Mouse (Mus musculus) forebrain, embryonic 11.5 days (tissue): ENCODE data around the gene Papln. TPM values are rescaled to one million over a fixed set of nuclear protein-coding genes. Genes with fewer than 3 reads are reported as not detected.

Source experiments
- ATAC-seq: fragments of 200-750 bp; cut with Nextera tagmentation; replicated peaks from 2 replicates; pipeline ENCODE4 v1.8.0; 2017; ENCODE audit warnings: moderate TSS enrichment; ENCODE audit not compliant: low FRiP score
- DNase-seq: peaks from one replicate; pipeline ENCODE4 v3.0.0-alpha.2; 2017; ENCODE audit warnings: low spot score
- H3K27ac ChIP-seq: fragments of 300-500 bp; sonication (generic); 2 replicates; pipeline ENCODE4 v1.5.1; 2014; ENCODE audit warnings: low read depth, low read length
- H3K27me3 ChIP-seq: fragments of 300-500 bp; sonication (generic); 2 replicates; pipeline ENCODE4 v1.6.1; 2014; ENCODE audit warnings: mild to moderate bottlenecking, low read length, mixed read lengths; ENCODE audit not compliant: control insufficient read depth, insufficient read depth
- H3K36me3 ChIP-seq: fragments of 300-500 bp; sonication (generic); 2 replicates; pipeline ENCODE4 v1.6.1; 2014; ENCODE audit warnings: mild to moderate bottlenecking, low read length, moderate library complexity, mixed read lengths; ENCODE audit not compliant: control insufficient read depth, insufficient read depth
- H3K4me1 ChIP-seq: fragments of 300-500 bp; sonication (generic); replicated peaks from 2 replicates; pipeline ENCODE4 v1.6.1; 2014; ENCODE audit warnings: low read length, mixed read lengths; ENCODE audit not compliant: control insufficient read depth, insufficient read depth
- H3K4me2 ChIP-seq: fragments of 300-500 bp; sonication (generic); 2 replicates; pipeline ENCODE4 v1.6.1; 2014; ENCODE audit warnings: low read depth, mild to moderate bottlenecking, low read length, moderate library complexity, mixed read lengths; ENCODE audit not compliant: severe bottlenecking
- H3K4me3 ChIP-seq: fragments of 300-500 bp; sonication (generic); 2 replicates; pipeline ENCODE4 v1.5.1; 2014; ENCODE audit warnings: low read depth, low read length
- H3K9ac ChIP-seq: fragments of 300-500 bp; sonication (generic); 2 replicates; pipeline ENCODE4 v1.6.1; 2014; ENCODE audit warnings: low read length
- H3K9me3 ChIP-seq: fragments of 300-500 bp; sonication (generic); 2 replicates; pipeline ENCODE4 v1.6.1; 2016; ENCODE audit warnings: low read length, mixed read lengths; ENCODE audit not compliant: control insufficient read depth
- WGBS: fragments of 180-500 bp; shearing (Covaris S2); extraction: QIAGEN DNeasy Blood & Tissue Kit; methylation state at CpG from one replicate; pipeline ENCODE4 v1.1.7; 2014; 5-methylcytosine and 5-hydroxymethylcytosine counted together
- polyA plus RNA-seq: library from polyadenylated mRNA; unstranded; fragments of >200 nt; fragmentation: Nextera tagmentation; extraction: Ambion mirVana; gene quantifications from 2 replicates; pipeline ENCODE4 v1.2.1, GENCODE M21; 2014

Gene Papln
- polyA plus RNA-seq, 1 experiment from 2014 or later = 0.04 TPM

DNA sequence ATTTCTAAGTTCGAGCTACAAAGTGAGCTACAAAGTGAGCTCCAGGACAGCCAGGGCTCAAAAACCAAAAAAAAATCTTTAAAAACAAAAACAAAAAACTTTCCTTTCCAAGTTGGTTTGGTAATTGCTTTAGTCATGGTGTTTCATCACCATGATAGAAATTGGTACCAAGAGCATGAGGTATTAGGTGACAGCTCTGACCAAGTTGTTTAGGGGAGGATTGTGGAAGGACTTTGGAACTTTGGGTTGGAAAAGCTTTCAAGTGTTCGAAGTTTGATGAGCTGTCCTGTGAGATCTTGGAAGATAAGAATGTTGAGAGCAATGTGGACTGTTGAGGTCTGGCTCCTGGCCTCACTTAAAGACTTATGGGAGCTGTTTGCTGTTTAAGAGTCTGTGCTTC, 3.2 kb upstream of the Papln start:
- 0 out of 2 replicates have a peak, but pooled peaks cover 2% of the 10 kb centered on the region for H3K27me3 ChIP-seq
- H3K9me3 ChIP-seq = no peaks in the 10 kb centered on the region
- ATAC-seq = no peak
- H3K4me2 ChIP-seq = no peak overlapping the region
- no peak overlapping the region for H3K9ac ChIP-seq
- DNase-seq = no peak
- no peaks in the 10 kb centered on the region for H3K36me3 ChIP-seq
- no peak overlapping the region for H3K27ac ChIP-seq
- 84% methylated on average over 2 of the region's 2 CpGs for WGBS
- no peak overlapping the region for H3K4me3 ChIP-seq
- peaks cover 7% of the 10 kb centered on the region; the same call in 1 of the 2 replicates for H3K4me1 ChIP-seq

DNA sequence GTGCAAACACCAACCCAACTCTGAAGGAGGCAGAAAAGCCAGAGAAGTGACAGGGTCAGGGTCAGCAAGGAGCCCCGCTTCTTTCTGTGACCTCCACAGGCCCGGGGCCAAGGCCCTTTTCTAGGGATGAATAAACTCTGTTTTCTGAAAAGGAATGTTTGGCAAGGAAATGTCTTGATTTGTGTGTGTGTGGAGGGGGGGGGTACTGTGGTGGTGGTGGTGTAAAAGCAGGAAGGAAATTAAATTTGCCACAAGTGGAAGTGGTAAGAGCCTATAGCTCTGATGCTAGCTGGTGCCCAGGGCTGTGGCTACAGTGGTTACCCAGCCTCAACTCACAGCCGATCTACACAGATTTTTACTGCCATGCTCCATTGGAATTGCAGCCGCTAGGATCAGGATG, 728 bp upstream of the Papln start:
- DNase-seq = no peak
- H3K9ac ChIP-seq = no peak overlapping the region
- no peak overlapping the region for H3K4me3 ChIP-seq
- H3K4me2 ChIP-seq = no peak overlapping the region
- H3K36me3 ChIP-seq = no peaks in the 10 kb centered on the region
- 0 out of 2 replicates have a peak, but pooled peaks cover 2% of the 10 kb centered on the region for H3K27me3 ChIP-seq
- no peak for ATAC-seq
- no peaks in the 10 kb centered on the region for H3K9me3 ChIP-seq
- WGBS = 34% methylated on average over 4 of the region's 4 CpGs
- peaks cover 7% of the 10 kb centered on the region; the same call in 1 of the 2 replicates for H3K4me1 ChIP-seq
- no peak overlapping the region for H3K27ac ChIP-seq

DNA sequence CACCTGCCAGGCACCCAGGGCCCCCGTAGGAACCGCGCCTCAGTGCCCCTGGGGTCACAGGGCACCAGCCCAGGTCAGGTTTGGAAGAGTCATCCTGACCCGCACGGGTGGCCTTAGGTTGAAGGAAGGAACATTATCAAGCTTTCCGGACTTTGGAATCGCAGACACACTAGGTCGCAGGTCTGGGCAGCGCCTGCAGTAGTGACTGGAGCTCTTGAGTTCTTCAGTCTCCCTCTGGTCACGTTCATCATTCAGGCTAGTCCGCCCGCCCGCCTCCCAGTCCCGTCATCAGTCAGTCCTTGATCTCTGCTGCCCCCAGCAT, 571 bp downstream of the Papln start:
- ATAC-seq (no peak), DNase-seq (no peak)
- WGBS = 13% methylated on average over 14 of the region's 14 CpGs
- H3K4me1 ChIP-seq = peaks cover 7% of the 10 kb centered on the region; the same call in 1 of the 2 replicates
- peak overlapping the region; percentile 22 for H3K4me3 ChIP-seq
- H3K27me3 ChIP-seq = 0 out of 2 replicates have a peak, but pooled peaks cover 2% of the 10 kb centered on the region
- H3K36me3 ChIP-seq = no peaks in the 10 kb centered on the region
- H3K4me2 ChIP-seq = peak overlapping the region; percentile 49
- H3K9ac ChIP-seq = peak overlapping the region; percentile 41
- no peak overlapping the region for H3K27ac ChIP-seq
- no peaks in the 10 kb centered on the region for H3K9me3 ChIP-seq

DNA sequence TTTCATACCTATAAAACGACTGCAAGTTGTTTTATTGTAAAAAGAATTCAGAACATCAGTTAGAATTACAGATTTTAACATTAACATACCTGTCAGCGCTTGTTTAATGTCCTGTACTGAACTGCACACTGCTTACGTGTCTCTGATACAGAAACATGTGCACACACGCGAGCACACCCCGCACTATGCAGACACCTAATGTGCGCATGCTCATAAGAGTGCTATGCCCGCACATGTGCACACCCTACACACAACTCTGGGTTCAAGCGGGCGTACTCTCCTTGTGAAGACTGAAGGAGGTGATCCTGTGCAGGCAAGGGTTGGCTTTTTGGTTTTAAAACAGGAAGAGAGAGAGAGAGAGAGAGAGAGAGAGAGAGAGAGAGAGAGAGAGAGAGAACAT, 1.1 kb downstream of the Papln start:
- H3K4me3 ChIP-seq = no peak overlapping the region
- ATAC-seq = no peak
- H3K36me3 ChIP-seq = no peaks in the 10 kb centered on the region
- DNase-seq = no peak
- H3K9me3 ChIP-seq = no peaks in the 10 kb centered on the region
- 0 out of 2 replicates have a peak, but pooled peaks cover 2% of the 10 kb centered on the region for H3K27me3 ChIP-seq
- no peak overlapping the region for H3K9ac ChIP-seq
- H3K27ac ChIP-seq = no peak overlapping the region
- 85% methylated on average over 10 of the region's 10 CpGs for WGBS
- H3K4me2 ChIP-seq = no peak overlapping the region
- peaks cover 7% of the 10 kb centered on the region; the same call in 1 of the 2 replicates for H3K4me1 ChIP-seq

DNA sequence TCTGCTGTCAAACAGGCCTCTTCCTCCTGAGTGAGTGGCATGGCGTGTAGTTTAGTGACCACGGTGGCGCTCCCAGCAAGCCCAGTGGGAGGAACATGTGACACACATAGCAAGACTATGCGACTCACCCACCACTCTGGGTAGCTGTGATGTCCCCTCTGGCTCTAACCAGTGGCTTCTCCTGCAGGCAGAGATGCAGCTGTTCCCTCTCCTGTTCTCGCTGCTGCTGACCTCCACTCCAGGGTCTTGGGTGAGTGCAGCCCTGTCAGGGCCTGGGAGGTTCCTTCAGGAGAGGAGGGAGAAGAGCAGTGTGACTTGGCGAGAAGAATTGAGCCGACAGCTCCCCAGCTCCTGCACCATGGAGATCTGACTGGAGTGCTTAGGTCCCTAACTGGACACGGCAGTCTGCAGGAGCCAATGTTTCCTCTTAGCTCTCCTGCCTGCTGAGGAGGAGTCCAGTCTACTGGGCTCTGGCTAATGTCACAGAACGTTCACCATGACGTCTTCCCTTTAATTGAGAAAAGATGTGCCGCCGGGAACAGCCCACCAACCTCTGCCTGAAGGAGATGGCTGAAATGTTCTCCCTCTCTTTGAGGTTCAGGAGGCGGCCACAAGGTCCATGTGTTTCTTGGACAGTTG, 2.6 kb downstream of the Papln start:
- peaks cover 11% of the 10 kb centered on the region; the same call in 1 of the 2 replicates for H3K4me1 ChIP-seq
- H3K9ac ChIP-seq = no peak overlapping the region
- H3K4me2 ChIP-seq = no peak overlapping the region
- H3K27me3 ChIP-seq = 0 out of 2 replicates have a peak, but pooled peaks cover 2% of the 10 kb centered on the region
- no peak overlapping the region for H3K27ac ChIP-seq
- no peaks in the 10 kb centered on the region for H3K36me3 ChIP-seq
- no peaks in the 10 kb centered on the region for H3K9me3 ChIP-seq
- no peak for ATAC-seq
- H3K4me3 ChIP-seq = no peak overlapping the region
- DNase-seq = no peak
- 79% methylated on average over 13 of the region's 13 CpGs for WGBS

DNA sequence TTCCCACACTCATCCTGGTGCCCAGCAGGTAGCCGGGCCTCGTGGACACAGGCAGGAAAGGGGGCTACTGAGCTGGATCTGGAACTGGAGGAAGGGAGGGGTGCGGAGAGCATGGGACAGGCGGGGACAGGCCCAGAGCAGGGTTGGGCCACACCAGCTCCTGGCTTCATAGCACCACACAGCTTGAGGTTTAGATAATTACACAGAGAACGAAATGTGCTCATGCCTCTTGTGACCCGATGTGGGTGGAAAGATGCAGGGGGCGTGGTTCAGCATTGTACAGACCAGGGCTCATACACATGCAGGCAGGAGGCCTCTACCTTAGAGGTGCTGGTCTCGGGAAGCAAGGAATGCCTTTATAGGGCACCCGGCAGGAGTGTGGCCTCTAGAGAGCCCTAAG, 4.4 kb downstream of the Papln start:
- no peak overlapping the region for H3K9ac ChIP-seq
- H3K4me1 ChIP-seq = peaks cover 11% of the 10 kb centered on the region; the same call in 1 of the 2 replicates
- H3K9me3 ChIP-seq = no peaks in the 10 kb centered on the region
- H3K36me3 ChIP-seq = no peaks in the 10 kb centered on the region
- ATAC-seq (no peak), DNase-seq (no peak)
- H3K27me3 ChIP-seq = 0 out of 2 replicates have a peak, but pooled peaks cover 2% of the 10 kb centered on the region
- no peak overlapping the region for H3K27ac ChIP-seq
- no peak overlapping the region for H3K4me3 ChIP-seq
- 65% methylated on average over 9 of the region's 9 CpGs for WGBS
- H3K4me2 ChIP-seq = no peak overlapping the region

DNA sequence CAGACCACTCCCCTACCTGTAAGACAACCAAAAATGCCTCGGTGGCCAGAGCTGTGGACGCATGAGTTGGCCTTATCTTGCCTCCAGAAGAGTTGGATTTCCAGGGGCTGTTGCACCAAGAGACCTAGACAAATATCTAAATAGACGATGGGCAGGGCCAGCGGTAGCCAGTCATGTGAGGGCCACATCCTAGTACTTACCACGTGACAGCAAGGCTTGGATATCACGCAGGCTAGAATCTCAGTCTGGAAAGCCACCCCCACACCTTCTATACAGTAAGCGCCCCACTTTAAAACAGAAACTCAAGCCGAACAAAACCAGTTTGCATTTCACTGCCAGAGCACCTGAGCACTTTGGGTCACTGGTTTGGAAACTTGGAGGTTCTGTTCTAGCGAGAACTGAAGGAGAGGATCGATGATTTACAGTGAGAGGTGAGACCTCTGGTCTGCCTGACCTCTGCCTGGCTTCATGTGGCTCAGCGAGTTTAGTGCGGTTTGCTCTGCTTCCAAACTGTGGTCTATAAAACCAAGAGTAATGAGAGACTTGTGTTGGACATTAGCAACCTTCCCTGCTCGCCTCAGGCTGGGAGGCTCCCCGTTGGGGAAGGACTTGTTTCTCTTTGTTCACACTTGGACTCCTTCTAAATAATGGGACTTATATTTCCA, 4.9 kb downstream of the Papln start:
- Histone ChIP-seq H3K27ac (no peak overlapping the region), H3K27me3 (0 out of 2 replicates have a peak, but pooled peaks cover 2% of the 10 kb centered on the region), H3K36me3 (no peaks in the 10 kb centered on the region), H3K4me2 (no peak overlapping the region), H3K4me1 (peaks cover 10% of the 10 kb centered on the region; the same call in 1 of the 2 replicates), H3K4me3 (no peak overlapping the region), H3K9me3 (no peaks in the 10 kb centered on the region), H3K9ac (no peak overlapping the region)
- 84% methylated on average over 14 of the region's 14 CpGs for WGBS
- DNase-seq (no peak), ATAC-seq (no peak)

DNA sequence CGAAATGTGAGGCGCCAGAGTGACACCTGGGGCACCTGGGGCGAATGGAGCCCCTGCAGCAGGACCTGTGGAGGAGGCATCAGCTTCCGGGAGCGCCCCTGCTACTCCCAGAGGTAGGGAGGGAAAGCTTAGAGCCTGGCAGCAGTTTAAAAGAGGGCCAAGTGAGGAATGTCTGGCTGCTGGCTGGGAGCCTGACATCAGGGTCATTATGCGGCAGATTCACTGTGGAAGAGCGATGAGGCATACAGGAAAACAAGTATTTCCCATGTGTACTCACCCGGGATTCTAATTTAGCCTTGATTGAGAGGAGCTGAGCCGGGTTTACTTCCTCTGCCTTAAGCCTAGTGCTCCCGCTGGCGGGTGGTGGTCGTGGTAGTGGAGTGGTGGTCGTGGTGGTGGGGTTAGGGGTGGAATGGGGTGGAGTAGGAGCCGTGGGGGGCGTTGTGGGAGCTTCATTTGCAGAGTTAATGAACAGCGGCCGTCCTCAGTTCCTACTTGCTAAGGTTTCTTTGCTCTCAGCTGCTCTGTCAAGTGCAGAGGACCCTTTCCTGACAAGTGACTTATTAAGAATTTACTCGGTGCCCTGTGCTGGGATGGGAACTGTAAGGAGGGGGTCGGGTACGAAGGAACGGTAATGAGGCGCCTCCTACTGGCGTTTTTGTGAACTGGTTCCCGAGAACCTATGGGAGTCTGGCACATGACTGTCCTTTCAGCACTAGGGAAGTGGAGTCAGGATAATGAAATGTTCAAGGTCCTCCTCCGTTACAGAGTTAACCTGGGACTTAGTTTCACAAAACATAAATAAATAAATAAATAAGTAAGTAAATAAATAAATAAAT, 7.2 kb downstream of the Papln start:
- no peak overlapping the region for H3K4me3 ChIP-seq
- no peaks in the 10 kb centered on the region for H3K9me3 ChIP-seq
- H3K27me3 ChIP-seq = no peaks in the 10 kb centered on the region
- no peaks in the 10 kb centered on the region for H3K36me3 ChIP-seq
- H3K27ac ChIP-seq = no peak overlapping the region
- ATAC-seq (peak; percentile 64; the same call in 1 of the 2 replicates), DNase-seq (peak; percentile 87)
- no peak overlapping the region for H3K9ac ChIP-seq
- H3K4me2 ChIP-seq = peak overlapping the region; percentile 25; the same call in 1 of the 2 replicates
- WGBS = 6% methylated on average over 25 of the region's 25 CpGs
- peaks cover 4% of the 10 kb centered on the region; the same call in 1 of the 2 replicates for H3K4me1 ChIP-seq
